51 mouse cellular contexts compared by ENCODE assay signal in the genomic region with DNA sequence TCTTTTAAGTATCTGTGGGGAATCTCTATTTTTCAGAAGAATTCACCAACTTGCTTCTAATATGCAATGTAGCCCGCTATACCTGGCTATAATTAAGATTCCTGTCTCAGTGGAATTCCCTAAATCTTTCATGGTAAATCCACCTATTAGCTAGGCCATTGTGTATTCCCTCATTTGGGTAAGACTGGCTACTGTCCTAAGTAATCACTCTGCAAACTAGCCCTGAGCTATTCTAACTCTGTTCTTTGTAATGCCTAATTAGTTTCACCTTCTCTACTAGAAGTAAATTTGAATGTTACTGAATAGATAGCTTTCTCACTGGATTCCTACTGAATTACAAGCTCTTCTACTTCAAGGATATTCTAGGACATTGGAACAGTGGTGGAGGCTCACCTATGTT. TPM values are rescaled to one million over a fixed set of nuclear protein-coding genes. Genes with fewer than 3 reads are reported as not detected.
"Had no signal": no experiment of that assay in that cellular context is flagged by ENCODE, and none has a peak within 500 bp of the region (broad histone marks: within the 10 kb centered on the region; RNA-seq: fewer than 3 reads in every experiment).

No protein-coding gene starts in this region.

- H3K9ac ChIP-seq: heart, embryonic 12.5 days; heart, embryonic 13.5 days; heart, embryonic 15.5 days; hindbrain, embryonic 12.5 days; hindbrain, embryonic 13.5 days; hindbrain, embryonic 14.5 days; hindbrain, embryonic 15.5 days; intestine, embryonic 15.5 days; kidney, embryonic 15.5 days had no signal

- H3K4me1 ChIP-seq: heart, embryonic 12.5 days; heart, embryonic 13.5 days; heart, embryonic 15.5 days; hindbrain, embryonic 10.5 days; hindbrain, embryonic 12.5 days; hindbrain, embryonic 13.5 days; hindbrain, embryonic 15.5 days; intestine, embryonic 15.5 days; kidney, embryonic 15.5 days had no signal

- ATAC-seq: hindbrain, embryonic 16.5 days; hindbrain, postnatal 0 days; inflammation-experienced regulatory T-cells, adult 6 months; intestine, embryonic 15.5 days; intestine, postnatal 0 days had no signal

- H3K36me3 ChIP-seq: heart, embryonic 12.5 days; heart, embryonic 13.5 days; heart, embryonic 15.5 days; hindbrain, embryonic 10.5 days; hindbrain, embryonic 12.5 days; hindbrain, embryonic 13.5 days; hindbrain, embryonic 15.5 days; intestine, embryonic 15.5 days; kidney, embryonic 15.5 days had no signal

- H3K4me3 ChIP-seq: heart, embryonic 12.5 days; heart, embryonic 13.5 days; heart, embryonic 15.5 days; hindbrain, embryonic 10.5 days; hindbrain, embryonic 12.5 days; hindbrain, embryonic 13.5 days; hindbrain, embryonic 15.5 days; intestine, embryonic 15.5 days; kidney, embryonic 15.5 days; layer of hippocampus, adult 2 months; left cerebral cortex, adult 2 months had no signal

- DNase-seq: heart, postnatal 10 days; heart, postnatal 14 days; heart, postnatal 36 days; heart, postnatal 4 days; kidney, adult 11 months; kidney, adult 18-20 months; kidney, adult 2 months; kidney, adult 8-10 months; kidney, adult 9 months; kidney, postnatal 10 days; kidney, postnatal 14 days; kidney, postnatal 25 days; kidney, postnatal 36 days; kidney, postnatal 4 days; layer of hippocampus, adult 9-11 months; layer of hippocampus, postnatal 36 days had no signal

- H3K9me3 ChIP-seq: intestine, embryonic 15.5 days had no signal

- H3K4me2 ChIP-seq: heart, embryonic 11.5 days; heart, embryonic 12.5 days; heart, embryonic 13.5 days; heart, embryonic 15.5 days; hindbrain, embryonic 12.5 days; hindbrain, embryonic 13.5 days; hindbrain, embryonic 14.5 days; hindbrain, embryonic 15.5 days; intestine, embryonic 15.5 days; kidney, embryonic 15.5 days had no signal

- H3K27ac ChIP-seq: heart, embryonic 13.5 days; heart, embryonic 15.5 days; hindbrain, embryonic 10.5 days; hindbrain, embryonic 12.5 days; hindbrain, embryonic 13.5 days; hindbrain, embryonic 14.5 days; hindbrain, embryonic 15.5 days; hindbrain, postnatal 0 days; intestine, embryonic 15.5 days; kidney, embryonic 15.5 days; kidney, postnatal 0 days; layer of hippocampus, adult 2 months; left cerebral cortex, adult 2 months had no signal

- H3K27me3 ChIP-seq: heart, embryonic 12.5 days; heart, embryonic 13.5 days; heart, embryonic 15.5 days; hindbrain, embryonic 12.5 days; hindbrain, embryonic 13.5 days; hindbrain, embryonic 15.5 days; intestine, embryonic 15.5 days; kidney, embryonic 15.5 days had no signal

RNA-seq across cellular contexts. Expression of gene Scgb2b24, which starts 49.2 kb away (rescaled TPM):
- total RNA-seq: heart, postnatal 10 days; heart, postnatal 14 days; heart, postnatal 25 days; heart, postnatal 36 days; heart, postnatal 4 days; hematopoietic stem cell, adult 5-6 weeks; hindbrain, postnatal 0 days; layer of hippocampus, adult 18-20 months; layer of hippocampus, adult 2 months; layer of hippocampus, adult 8-10 months; layer of hippocampus, postnatal 10 days; layer of hippocampus, postnatal 14 days; layer of hippocampus, postnatal 25 days; layer of hippocampus, postnatal 36 days; left cerebral cortex, adult 18-20 months; left cerebral cortex, adult 2 months; left cerebral cortex, adult 8-10 months had no signal
- polyA plus RNA-seq: heart, embryonic 11.5 days; heart, embryonic 12.5 days; heart, embryonic 13.5 days; heart, embryonic 14.5 days; heart, embryonic 15.5 days; heart, embryonic 16.5 days; heart, postnatal 0 days; hindbrain, embryonic 10.5 days; hindbrain, embryonic 11.5 days; hindbrain, embryonic 12.5 days; hindbrain, embryonic 13.5 days; hindbrain, embryonic 14.5 days; hindbrain, embryonic 15.5 days; hindbrain, embryonic 16.5 days; hindbrain, postnatal 0 days; inflammation-experienced regulatory T-cells, adult 6 months; intestine, embryonic 14.5 days; intestine, embryonic 15.5 days; intestine, postnatal 0 days; kidney, adult 2 months; kidney, embryonic 14.5 days; kidney, embryonic 15.5 days; kidney, embryonic 16.5 days; kidney, postnatal 0 days; large intestine, adult 2 months had no signal

RNA-seq across cellular contexts. Expression of gene Scgb1b24, which starts 53.7 kb away (rescaled TPM):
- total RNA-seq: heart, postnatal 10 days; heart, postnatal 14 days; heart, postnatal 25 days; heart, postnatal 36 days; heart, postnatal 4 days; hematopoietic stem cell, adult 5-6 weeks; hindbrain, postnatal 0 days; layer of hippocampus, adult 18-20 months; layer of hippocampus, adult 2 months; layer of hippocampus, adult 8-10 months; layer of hippocampus, postnatal 10 days; layer of hippocampus, postnatal 14 days; layer of hippocampus, postnatal 25 days; layer of hippocampus, postnatal 36 days; left cerebral cortex, adult 18-20 months; left cerebral cortex, adult 2 months; left cerebral cortex, adult 8-10 months had no signal
- polyA plus RNA-seq: heart, embryonic 11.5 days; heart, embryonic 12.5 days; heart, embryonic 13.5 days; heart, embryonic 14.5 days; heart, embryonic 15.5 days; heart, embryonic 16.5 days; heart, postnatal 0 days; hindbrain, embryonic 10.5 days; hindbrain, embryonic 11.5 days; hindbrain, embryonic 12.5 days; hindbrain, embryonic 13.5 days; hindbrain, embryonic 14.5 days; hindbrain, embryonic 15.5 days; hindbrain, embryonic 16.5 days; hindbrain, postnatal 0 days; inflammation-experienced regulatory T-cells, adult 6 months; intestine, embryonic 14.5 days; intestine, embryonic 15.5 days; intestine, postnatal 0 days; kidney, adult 2 months; kidney, embryonic 14.5 days; kidney, embryonic 15.5 days; kidney, embryonic 16.5 days; kidney, postnatal 0 days; large intestine, adult 2 months had no signal
